Mouse (Mus musculus) Patski (cell line): ENCODE measurements at regions not wholly inside any gene's neighbourhood (a gene's known extent, or its start where the extent isn't known, plus 50 kb on each side); places are given as distances from the start of the nearest gene placed in this dataset.

ENCODE experiments used
- ATAC-seq: fragments of 100-300 bp; one replicate; pipeline ENCODE4 v1.8.0; 2021
- CTCF ChIA-PET: fragments of 350-600 bp; sonication (Branson Sonifier 250); formaldehyde crosslinking; loops from one replicate; lab custom pipeline; 2022; ENCODE audit warnings: inconsistent platforms; lab: Charles Lee
- POLR2A ChIA-PET: fragments of 350-600 bp; sonication (Branson Sonifier 250); formaldehyde crosslinking; loops from one replicate; lab custom pipeline; 2022; ENCODE audit warnings: antibody characterized with exemption, inconsistent platforms; lab: Charles Lee
- DNase-seq: peaks from one replicate; pipeline ENCODE4 v3.0.0-alpha.2; 2011; ENCODE audit warnings: low read depth, low spot score
- H3K27me3 ChIP-seq: fragments of 371-371 bp; one replicate; pipeline ENCODE4 v1.5.1; 2021
- CTCF ChIP-seq: fragments of 100-300 bp; IDR thresholded peaks from one replicate; pipeline ENCODE4 v1.5.1; 2021
- in situ Hi-C: fragments of 300-500 bp; cut with MboI; formaldehyde crosslinking; loops from 3 replicates; pipeline ENCODE4 v1.11.1; 2018; ENCODE audit warnings: low pct_unique_long_range_greater_than_20kb, mixed read lengths

GRCm38 (mm10) chr11:111212038-111212701 lies 146.2 kb downstream of the Kcnj2 start:
- POLR2A ChIA-PET: no interaction called here
- in situ Hi-C loops: no loop called here
- no peak for ATAC-seq
- H3K27me3 ChIP-seq: no peaks in the 10 kb centered on the region
- no peak for TF ChIP-seq CTCF
- DNase-seq: no peak
- CTCF ChIA-PET: no interaction called here

DNA sequence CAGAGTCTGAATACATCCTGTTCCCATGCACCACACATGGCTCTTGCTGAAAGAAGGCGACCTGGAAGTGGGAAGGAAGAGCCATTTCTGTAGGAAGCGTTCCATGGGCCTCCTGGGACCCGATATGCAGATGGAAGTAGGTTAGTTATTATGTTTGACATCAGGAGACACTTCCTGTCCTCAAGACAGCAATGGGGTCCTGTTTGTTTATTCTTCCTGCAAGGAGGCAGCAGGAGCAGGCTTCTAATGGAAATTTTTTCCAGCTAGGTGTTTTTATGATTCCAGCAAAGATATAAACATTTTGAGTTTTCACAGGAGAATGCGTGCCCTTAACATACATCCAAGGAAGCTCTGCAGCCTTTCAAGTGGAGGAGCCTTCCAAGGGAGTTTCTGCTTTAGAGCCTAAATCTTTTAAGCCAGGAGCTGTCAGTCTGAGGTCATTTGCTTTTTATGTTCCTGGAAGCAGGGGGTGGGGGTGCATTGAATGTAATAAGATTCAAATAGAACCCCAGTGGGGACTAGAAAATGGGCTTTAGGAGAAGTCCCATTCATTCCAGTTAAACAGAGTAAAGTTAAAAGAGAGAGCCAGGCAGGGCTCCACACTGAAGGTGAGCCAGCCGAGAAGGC lies 146.9 kb downstream of the Kcnj2 start:
- TF ChIP-seq CTCF: no peak
- CTCF ChIA-PET: no interaction called here
- POLR2A ChIA-PET: no interaction called here
- no peak for ATAC-seq
- in situ Hi-C loops: no loop called here
- no peak for DNase-seq
- no peaks in the 10 kb centered on the region for H3K27me3 ChIP-seq

GRCm38 (mm10) chr11:111215006-111215405 lies 149.0 kb downstream of the Kcnj2 start:
- ATAC-seq: no peak
- ChIA-PET CTCF (no interaction called here), POLR2A (interaction anchor here (0.7 kb wide), 2 partner anchors 42 to 944 kb away, joined by 5 to 8 read pairs; no protein-coding TSS in a partner anchor)
- in situ Hi-C loops: no loop called here
- TF ChIP-seq CTCF: no peak
- H3K27me3 ChIP-seq: no peaks in the 10 kb centered on the region
- no peak for DNase-seq

GRCm38 (mm10) chr11:111223834-111224233 lies 157.9 kb downstream of the Kcnj2 start:
- POLR2A ChIA-PET: no interaction called here
- in situ Hi-C loops: no loop called here
- DNase-seq (no peak), ATAC-seq (no peak)
- no peaks in the 10 kb centered on the region for H3K27me3 ChIP-seq
- TF ChIP-seq CTCF: no peak
- CTCF ChIA-PET: interaction anchor here (0.6 to 1.3 kb wide), 4 partner anchors 10 to 438 kb away, joined by 3 to 4 read pairs (median 3); no protein-coding TSS in a partner anchor

GRCm38 (mm10) chr11:111227305-111227704 lies 161.3 kb downstream of the Kcnj2 start:
- no peak for ATAC-seq

GRCm38 (mm10) chr11:111236741-111237140 lies 170.8 kb downstream of the Kcnj2 start:
- no peak for TF ChIP-seq CTCF
- peaks cover 6% of the 10 kb centered on the region for H3K27me3 ChIP-seq
- in situ Hi-C loops: no loop called here
- ATAC-seq: no peak
- no peak for DNase-seq
- ChIA-PET CTCF (no interaction called here), POLR2A (no interaction called here)

More at GRCm38 (mm10) chr11:111227305-111227704, 161.3 kb downstream of the Kcnj2 start:
- in situ Hi-C loops: no loop called here
- ChIA-PET CTCF (no interaction called here), POLR2A (interaction anchor here (0.6 kb wide), 1 partner anchor 521 kb away, joined by 5 read pairs; no protein-coding TSS in a partner anchor)
- no peak for TF ChIP-seq CTCF
- peaks cover 5% of the 10 kb centered on the region for H3K27me3 ChIP-seq
- DNase-seq: no peak

GRCm38 (mm10) chr11:111239784-111240183 lies 173.8 kb downstream of the Kcnj2 start:
- POLR2A ChIA-PET: no interaction called here
- no peak for DNase-seq
- ATAC-seq: no peak
- in situ Hi-C loops: no loop called here
- CTCF ChIA-PET: no interaction called here
- TF ChIP-seq CTCF: no peak
- H3K27me3 ChIP-seq: peaks cover 4% of the 10 kb centered on the region

- DNase-seq (no peak), ATAC-seq (no peak)
- H3K27me3 ChIP-seq: peaks cover 9% of the 10 kb centered on the region
- TF ChIP-seq CTCF: no peak
- in situ Hi-C loops: no loop called here
- POLR2A ChIA-PET: no interaction called here
- CTCF ChIA-PET: no interaction called here
Observed at GRCm38 (mm10) chr11:111252226-111252625, 186.3 kb downstream of the Kcnj2 start.

DNA sequence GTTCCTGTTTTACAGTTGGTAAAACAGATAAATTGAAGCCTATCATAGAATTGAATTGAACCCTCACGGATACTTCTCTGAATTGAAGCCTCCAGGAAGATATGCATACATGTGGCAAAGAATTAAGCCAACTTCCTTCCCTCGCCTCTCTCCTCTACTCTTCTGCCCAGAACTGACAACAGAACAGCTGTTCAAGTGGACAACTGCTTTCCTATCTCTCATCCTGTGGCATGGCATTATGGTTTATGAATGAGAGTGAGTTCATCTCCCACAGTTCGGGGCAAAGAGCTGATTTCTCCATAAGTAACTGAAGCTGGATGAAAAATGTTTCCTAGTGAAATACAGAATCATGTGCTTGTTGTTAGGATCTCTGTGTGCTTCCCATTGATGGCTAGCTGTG lies 190.6 kb downstream of the Kcnj2 start:
- ChIA-PET POLR2A (no interaction called here), CTCF (no interaction called here)
- ATAC-seq (no peak), DNase-seq (no peak)
- in situ Hi-C loops: no loop called here
- peaks cover 13% of the 10 kb centered on the region for H3K27me3 ChIP-seq
- no peak for TF ChIP-seq CTCF

DNA sequence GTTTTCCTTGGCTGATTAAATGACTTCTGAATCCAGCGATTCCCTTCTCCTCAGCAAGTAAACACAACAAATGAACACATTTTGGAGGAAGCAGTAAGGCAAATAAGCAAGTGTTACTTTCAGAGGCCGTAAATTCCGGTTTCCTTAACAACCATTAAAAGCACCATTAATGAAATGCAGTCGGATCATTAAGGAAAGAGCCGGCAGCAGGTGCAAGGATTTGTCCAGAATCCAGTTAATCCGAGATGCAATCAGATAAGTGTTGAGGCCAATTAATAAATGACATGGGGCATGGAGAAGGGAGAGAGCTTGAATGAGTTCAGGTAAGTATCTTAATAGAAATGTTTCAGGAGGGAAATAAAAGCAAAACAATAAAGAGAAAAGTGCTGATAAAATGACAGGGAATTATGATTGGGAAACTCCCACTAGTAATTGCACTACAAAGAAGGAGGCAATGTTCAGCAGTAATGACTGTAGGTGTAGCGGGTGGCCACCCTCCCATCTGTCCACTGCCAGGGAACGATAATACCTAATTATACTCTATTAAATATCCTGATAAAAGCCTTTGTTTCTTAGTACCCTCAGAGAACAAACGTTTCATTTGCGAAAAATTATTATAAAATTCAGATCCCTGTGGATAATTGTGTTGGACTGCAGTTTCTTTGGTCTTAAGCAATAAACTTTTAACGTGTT lies 194.9 kb downstream of the Kcnj2 start:
- TF ChIP-seq CTCF: no peak
- no peak for DNase-seq
- no peak for ATAC-seq
- CTCF ChIA-PET: no interaction called here
- peaks cover 18% of the 10 kb centered on the region for H3K27me3 ChIP-seq
- POLR2A ChIA-PET: no interaction called here
- in situ Hi-C loops: no loop called here

DNA sequence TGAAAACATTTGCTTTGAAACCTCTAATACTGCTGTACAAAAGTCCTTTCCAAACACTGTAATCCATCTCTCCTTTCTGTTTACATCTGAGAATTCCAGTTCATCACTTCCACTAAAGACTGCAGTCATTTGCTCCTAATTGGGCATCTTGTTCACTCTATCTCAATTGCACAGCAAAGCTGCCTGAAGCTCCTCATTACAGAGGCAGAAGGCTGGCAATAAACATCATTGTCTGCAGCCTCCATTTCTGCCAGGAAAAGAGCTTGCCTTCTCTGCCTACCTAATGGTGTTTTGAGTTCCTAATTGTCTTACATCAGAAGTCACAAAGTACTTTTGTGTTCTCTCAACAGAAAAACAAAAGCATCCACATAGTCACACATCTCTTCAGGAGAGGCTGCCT lies 207.7 kb downstream of the Kcnj2 start:
- POLR2A ChIA-PET: no interaction called here
- ATAC-seq: no peak
- DNase-seq: no peak
- peaks cover 15% of the 10 kb centered on the region for H3K27me3 ChIP-seq
- CTCF ChIA-PET: interaction anchor here (1.0 kb wide), 1 partner anchor 13 kb away, joined by 3 read pairs; no protein-coding TSS in a partner anchor
- in situ Hi-C loops: no loop called here
- TF ChIP-seq CTCF: no peak
